22 mouse cellular contexts compared by ENCODE assay signal in genomic region chr15:96717181-96717580, GRCm38 (mm10).
"Had no signal": no experiment of that assay in that cellular context is flagged by ENCODE, and none has a peak within 500 bp of the region (broad histone marks: within the 10 kb centered on the region; RNA-seq: fewer than 3 reads in every experiment).

No protein-coding gene starts in this region.

- H3K4me2 ChIP-seq: kidney, embryonic 15.5 days; limb, embryonic 12.5 days; liver, embryonic 13.5 days; lung, embryonic 15.5 days; midbrain, embryonic 11.5 days had no signal

- DNase-seq: kidney, adult 11 months; kidney, adult 8-10 months; kidney, postnatal 10 days; kidney, postnatal 36 days; layer of hippocampus, postnatal 36 days; liver, embryonic 13.5 days; lung, adult 18-20 months; lung, postnatal 10 days; lung, postnatal 36 days; midbrain, embryonic 14.5 days; right cerebral cortex, postnatal 14 days; right cerebral cortex, postnatal 4 days; thymus, adult 2 months; thymus, postnatal 14 days; thymus, postnatal 4 days had no signal

- H3K36me3 ChIP-seq: kidney, embryonic 15.5 days; limb, embryonic 12.5 days; liver, embryonic 13.5 days; lung, embryonic 15.5 days had no signal

- H3K9me3 ChIP-seq: kidney, embryonic 15.5 days; limb, embryonic 12.5 days; liver, embryonic 13.5 days; lung, embryonic 15.5 days; megakaryocyte, embryonic 14.5 days had no signal

- H3K27ac ChIP-seq: kidney, embryonic 15.5 days; left cerebral cortex, adult 2 months; limb, embryonic 12.5 days; liver, embryonic 13.5 days; lung, embryonic 15.5 days; stomach, postnatal 0 days had no signal

- H3K27me3 ChIP-seq: kidney, embryonic 15.5 days; limb, embryonic 12.5 days; liver, embryonic 13.5 days; lung, embryonic 15.5 days; megakaryocyte, embryonic 14.5 days had no signal

- H3K4me3 ChIP-seq: kidney, embryonic 15.5 days; left cerebral cortex, adult 2 months; limb, embryonic 12.5 days; liver, embryonic 13.5 days; lung, embryonic 15.5 days; megakaryocyte, embryonic 14.5 days had no signal

- H3K9ac ChIP-seq: kidney, embryonic 15.5 days; limb, embryonic 12.5 days; liver, embryonic 13.5 days; lung, embryonic 15.5 days had no signal
